Mouse (Mus musculus): ENCODE data around the gene Nfatc2.

DNA sequence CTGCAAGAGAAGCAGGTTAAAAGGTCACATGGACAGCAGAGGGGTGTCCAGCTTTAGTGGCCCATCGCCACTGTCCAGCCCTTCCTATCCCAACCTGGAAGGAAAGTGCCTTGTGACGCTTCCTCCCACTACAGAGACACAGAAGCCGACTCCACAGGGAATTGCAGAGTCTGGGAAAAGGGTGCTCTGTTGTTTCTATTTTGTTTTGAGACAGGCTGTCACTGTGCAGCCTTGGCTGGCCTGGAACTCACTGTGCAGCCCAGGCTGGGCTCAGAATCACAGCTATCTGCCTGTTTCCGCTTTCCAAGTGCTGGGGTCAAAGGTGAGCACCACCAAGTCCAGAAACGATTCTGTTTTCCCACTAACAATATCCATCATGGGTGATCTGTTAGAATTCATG lies 167.3 kb downstream of the Nfatc2 start:
- TF ChIP-seq CTCF (IDR thresholded peaks at IDR 0.05; ENCODE audit: borderline replicate concordance, extremely low read depth, insufficient read depth, insufficient read length): no peak
- no peak for TF ChIP-seq POLR2A (IDR thresholded peaks at IDR 0.05; ENCODE audit: borderline replicate concordance, extremely low read depth, insufficient read depth, insufficient read length, poor library complexity, severe bottlenecking)
